Mouse (Mus musculus) skeletal muscle tissue, adult 2 months (tissue): ENCODE measurements around the gene Smarca4.
"Not testable (repeated sequence)": the region's sequence is repeated elsewhere in the genome, so short reads cannot be mapped to it uniquely, and the experiment has no call there.

Experiments
- DNase-seq: peaks from one replicate; pipeline ENCODE4 v3.0.0-alpha.2; 2012; ENCODE audit warnings: low read depth, low spot score

Gene Smarca4

DNA sequence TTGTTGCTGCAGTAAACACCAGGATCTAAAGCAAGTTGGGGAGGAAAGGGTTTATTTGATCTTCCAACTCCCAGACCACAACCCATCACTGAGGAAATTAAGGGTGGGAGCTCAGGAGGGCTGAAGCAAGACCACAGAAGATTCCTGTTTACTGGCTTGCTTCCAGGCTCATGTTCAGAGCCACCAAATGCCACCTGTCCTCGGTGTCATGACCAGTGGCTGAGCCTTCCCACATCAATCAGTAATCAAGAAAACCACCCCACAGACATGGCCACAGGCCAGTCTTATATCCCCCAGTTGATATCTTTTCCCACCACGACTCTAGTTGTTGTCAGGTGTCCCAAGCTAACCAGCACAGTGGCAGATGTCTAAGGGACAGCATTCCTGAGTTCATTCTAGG is 37.3 kb downstream of the Smarca4 start:
- no peak for DNase-seq

DNA sequence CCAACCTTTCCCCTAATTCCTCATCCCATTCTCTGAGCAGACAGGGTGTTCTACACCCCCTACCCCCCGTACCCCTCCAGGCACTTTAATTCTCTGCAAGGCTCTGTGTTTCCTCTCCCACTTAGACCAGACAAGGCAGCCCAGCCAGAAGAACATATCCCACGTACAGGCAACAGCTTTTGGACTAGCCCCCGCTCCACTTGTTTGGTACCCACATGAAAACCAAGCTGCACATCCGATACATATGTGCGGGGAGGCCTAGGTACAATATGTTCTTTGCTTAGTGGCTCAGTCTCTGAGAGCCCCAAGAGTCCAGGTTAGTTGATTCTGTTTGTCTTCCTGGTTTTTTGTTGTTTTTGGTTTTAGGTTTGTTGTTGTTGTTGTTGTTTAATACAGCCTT is 46.1 kb downstream of the Smarca4 start:
- DNase-seq, result no peak

DNA sequence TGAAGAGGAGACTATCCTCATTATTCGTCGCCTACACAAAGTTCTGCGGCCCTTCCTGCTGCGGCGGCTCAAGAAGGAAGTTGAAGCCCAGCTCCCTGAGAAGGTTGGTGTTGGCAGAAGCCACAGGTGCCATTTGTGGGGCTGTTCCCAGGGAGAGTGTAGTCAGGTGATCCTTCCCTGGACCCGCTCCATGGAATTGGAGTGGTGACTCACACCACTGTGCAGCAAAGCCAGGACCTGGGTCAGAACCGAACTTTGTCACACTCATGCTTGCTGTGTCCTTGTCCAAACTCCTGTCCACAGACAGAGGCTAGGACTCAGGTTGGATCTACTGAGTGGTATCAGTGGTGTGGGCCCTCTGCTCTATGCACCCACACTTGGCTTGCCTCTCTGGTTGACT is 53.0 kb downstream of the Smarca4 start:
- no peak for DNase-seq

DNA sequence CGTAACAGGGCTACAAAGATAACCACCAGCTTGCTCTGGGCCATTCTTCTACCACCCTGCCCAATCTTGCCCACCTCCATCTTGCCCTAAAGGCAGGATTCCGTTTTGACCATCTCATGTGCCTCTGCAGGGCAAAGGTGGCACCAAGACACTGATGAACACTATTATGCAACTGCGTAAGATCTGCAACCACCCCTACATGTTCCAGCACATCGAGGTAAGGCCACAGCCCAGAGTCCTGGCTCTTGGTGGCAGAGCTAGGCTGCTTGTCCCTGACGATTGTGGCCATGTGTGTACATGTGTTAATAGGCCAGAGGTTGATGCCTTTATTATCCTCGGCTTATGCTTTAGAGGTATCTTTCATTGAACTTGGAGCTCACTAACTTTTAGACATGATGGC is 54.4 kb downstream of the Smarca4 start:
- no peak for DNase-seq

DNA sequence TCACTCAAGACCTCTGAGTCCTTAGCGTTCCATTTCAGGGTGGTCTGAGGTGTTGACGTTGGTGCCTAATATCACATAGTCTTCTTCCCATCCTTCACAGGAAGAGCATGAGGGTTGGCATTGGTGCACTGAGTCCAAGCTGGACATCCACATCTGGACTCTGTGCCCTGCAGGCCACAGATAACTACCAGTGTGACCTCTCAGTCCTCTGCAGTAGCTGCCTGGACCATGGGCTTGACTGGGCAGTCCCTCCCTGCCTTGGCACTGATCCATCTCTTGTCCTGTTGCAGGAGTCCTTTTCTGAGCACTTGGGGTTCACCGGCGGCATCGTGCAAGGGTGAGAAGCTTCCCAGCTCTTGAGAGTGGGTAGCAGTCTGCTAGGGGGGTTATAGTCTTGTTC is 55.8 kb downstream of the Smarca4 start:
- no peak for DNase-seq

DNA sequence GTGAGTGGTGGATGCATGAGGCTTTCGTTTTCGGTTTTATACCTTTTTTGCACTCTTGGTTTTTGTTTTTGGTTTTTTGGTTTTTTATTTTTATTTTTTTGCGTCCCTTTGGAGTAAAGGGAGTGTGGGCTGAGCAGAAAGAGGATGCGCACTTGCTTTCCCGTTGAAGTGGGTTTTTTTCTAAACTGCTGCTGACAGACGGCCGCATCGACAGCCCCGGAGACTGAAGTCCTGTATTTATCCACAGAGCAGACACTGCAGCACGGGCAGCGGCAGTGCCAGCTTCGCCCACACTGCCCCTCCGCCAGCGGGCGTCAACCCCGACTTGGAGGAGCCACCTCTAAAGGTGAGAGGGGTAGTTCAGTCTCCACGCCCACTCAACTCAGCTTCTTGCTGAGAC is 61.7 kb downstream of the Smarca4 start:
- no peak for DNase-seq

DNA sequence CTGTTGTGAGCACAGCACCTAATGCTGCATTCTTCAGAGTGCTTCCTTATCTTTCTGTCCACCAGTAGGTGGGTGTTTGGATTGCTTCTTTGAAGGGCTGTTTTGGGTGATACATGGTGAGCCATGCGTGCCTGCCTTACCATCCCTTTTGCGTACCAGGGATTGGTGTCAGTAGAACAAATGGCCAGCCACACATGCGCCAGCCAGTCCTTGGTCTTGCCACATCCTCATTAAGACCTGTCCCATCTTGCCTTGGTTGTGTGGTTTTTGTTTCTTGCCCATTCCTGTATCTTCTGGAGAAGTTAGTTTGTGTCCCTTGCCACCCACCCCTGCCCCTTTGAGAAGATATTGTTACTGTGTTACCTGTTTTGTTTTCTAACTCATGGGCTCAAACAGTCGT is 64.5 kb downstream of the Smarca4 start:
- DNase-seq, result no peak

DNA sequence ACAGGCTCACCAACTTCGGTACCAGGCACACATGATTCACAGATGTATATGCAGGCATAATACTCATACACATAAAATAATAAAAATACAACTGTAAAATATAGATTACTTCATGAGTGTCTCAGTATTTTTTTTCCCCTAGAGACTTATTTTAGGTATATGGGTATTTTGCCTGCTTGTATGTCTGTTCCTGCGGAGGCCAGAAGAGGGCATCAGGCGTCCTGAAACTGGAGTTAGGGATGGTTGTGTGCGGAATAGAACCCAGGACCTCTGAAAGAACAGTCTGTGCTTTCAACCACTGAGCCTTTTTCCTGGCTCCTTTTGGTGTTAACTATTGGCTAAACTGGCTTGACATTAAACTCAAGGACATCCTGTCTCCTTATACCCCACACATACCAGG is 66.9 kb downstream of the Smarca4 start:
- no peak for DNase-seq

DNA sequence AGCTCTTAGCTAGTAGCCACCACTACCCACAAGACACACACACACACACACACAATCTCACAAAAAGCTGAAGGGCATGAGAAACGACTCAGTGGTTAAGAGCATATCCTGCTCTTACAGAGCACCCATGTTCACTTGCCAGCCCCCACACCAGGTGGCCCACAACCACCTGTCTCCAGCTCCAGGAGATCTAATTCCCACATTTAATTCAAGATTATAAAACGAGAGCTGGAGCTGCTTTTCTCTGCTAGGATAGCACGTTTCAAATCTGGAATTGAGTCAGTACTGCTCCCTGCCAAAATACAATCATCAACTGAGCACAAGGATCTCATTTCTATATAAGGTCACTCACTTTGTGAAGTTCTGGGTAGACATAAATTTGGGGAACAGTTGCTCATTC is 67.9 kb downstream of the Smarca4 start:
- no peak for DNase-seq

DNA sequence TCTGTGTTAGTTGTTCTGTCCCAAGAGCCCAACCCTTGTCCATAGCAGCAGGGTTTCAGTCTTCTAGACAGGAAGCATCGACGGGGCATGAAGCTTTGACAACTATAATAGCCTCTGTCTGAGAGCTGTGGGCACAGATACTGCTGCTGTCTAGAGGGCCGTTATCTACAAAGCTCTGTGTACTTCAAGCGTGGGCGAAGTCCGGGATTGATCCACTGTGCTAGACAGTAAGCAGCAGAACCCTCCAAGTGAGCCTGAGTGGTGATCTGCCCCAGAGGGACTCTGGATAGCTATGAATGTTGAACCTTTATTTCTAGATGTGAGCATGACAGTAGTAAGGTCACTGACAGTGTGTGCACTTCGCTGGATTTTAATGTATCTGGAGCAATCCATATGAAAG is 72.6 kb downstream of the Smarca4 start:
- DNase-seq, result no peak

DNA sequence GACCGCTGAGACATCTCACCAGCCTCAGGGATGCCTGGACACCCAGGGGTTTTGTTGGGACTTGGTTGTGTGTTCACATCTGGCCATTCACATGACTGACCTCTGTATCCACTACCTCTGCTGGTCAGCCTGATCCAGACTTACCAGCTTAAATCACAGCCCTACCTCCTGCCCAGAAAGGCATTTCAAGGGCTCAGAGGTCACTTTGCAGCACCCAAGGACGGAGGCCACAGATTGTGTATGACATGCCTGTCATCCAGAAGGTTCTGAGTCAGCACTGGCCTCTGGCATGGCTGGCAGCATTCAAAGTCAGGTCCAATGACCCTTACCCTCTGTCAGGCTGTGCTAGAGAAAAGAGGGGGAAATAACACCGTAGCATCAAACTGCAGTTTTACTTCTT is 74.1 kb downstream of the Smarca4 start:
- no peak for DNase-seq

DNA sequence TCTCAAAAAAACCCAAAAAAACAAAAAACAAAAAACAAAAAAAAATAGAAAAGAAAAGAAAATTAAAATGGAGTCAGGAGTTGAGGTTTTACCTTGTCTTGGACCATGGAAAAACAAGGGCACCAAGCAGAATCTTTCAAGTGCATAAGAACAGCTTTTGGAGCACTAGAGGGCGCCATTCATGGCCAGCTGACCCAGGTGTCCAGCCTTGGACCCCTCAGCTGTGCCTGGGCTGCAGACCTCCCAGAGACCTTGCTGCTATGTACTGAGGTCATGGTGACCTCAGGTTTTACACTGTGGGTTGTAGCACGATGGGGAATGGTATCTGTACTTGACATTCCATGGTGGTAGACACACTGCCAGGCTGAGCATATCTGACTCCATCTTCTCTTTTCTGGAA is 75.9 kb downstream of the Smarca4 start:
- DNase-seq, result no peak

DNA sequence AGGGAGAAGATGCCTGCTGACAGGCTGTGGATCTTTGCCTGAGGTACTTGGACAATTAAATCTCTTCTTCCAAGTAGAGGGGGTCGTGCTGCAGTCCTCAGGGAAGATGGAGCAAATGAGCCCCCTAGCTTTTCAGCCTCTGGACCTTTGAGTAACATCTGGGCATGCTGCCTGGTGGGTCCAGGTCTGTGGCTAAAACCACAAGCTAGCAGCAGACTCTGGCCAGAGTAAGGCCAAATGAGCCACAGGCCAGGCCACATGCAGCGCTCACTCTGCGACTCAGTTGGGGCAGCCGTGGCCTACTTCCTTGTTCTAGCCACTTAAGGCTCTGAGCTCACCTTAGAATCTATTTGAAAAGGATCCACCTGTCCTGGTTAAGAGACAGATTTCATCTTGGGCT is 76.5 kb downstream of the Smarca4 start:
- DNase-seq, result no peak

DNA sequence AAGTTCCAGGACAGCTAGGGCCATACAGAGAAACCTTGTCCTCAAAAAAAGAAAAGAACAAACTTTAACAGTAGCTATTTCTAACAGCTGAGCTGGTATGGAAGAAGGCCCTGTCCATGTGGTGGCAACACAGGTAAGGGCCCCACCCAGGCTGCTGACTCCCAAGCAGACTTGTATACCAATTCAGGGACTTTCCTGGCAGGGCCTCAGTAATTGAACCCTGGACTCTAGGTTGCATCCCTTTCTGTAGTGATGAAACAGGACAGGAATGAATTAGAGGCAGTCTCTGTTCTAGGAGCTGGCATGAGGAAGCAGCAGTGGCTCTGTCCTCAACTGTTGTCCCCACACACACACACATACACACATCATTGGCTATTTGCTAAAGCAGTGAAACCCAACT is 78.1 kb downstream of the Smarca4 start:
- DNase-seq, result no peak

DNA sequence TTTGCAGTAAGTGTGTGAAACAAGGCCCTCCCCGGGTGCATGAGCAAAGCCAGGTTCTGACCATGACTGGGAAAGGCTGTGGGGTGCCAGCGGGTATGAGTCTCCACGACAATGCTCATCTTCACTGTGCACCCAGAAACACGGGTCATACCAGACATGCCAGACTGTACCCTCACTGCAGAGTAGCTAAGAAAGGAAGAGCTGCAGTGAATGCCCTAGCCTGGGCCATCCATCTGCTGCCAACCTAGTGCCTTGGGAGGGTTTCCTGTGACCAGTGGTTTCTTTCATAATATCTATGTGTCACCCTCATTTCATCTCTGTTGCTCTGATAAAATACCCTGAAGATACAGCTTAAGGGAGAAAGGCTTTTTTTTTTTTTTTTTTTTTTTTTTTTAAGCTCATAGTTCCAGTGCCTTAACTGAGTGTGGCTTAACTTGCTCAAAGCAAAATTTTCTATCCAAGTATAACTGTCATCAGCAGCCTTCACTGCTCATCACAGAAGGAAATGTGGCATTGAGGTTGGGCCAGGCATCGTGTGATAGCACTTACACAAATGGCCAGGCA is 79.3 kb downstream of the Smarca4 start:
- no peak for DNase-seq

DNA sequence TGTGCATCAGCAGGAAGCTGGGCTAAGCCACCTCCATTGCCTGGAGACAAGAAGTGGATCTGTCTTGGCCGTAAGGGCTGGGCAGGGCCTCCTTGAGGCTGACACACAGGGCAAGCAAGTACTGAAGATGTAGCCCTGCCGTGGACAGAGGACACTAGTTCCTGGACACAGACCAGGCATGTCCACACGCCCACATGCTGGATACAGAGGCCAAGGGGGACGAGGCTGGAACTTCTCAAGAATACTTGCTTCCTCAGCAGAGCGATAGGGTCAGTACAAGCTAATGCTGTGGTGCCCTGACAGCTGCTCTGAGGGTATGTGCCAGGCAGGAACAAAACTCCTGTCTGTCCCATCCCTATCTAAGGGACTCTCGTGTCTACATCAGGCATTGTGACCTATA is 81.2 kb downstream of the Smarca4 start:
- peak; percentile 25 for DNase-seq

DNA sequence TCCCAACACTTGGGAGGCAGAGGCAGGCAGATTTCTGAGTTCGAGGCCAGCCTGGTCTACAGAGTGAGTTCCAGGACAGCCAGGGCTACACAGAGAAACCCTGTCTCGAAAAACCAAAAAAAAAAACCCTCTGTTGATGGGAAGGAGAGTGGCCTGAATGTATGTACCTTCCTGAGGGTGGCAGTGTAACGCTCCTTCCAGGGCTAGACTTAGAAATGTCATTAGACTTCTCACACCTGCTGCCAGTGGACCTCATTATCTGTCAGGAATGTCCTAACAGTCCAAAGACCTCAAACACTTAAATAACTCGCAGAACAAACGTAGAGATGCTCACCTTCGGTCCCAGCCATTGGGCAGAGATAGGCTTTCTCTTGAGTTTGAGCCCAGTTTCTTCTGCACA is 83.3 kb downstream of the Smarca4 start:
- not testable (repeated sequence) for DNase-seq

DNA sequence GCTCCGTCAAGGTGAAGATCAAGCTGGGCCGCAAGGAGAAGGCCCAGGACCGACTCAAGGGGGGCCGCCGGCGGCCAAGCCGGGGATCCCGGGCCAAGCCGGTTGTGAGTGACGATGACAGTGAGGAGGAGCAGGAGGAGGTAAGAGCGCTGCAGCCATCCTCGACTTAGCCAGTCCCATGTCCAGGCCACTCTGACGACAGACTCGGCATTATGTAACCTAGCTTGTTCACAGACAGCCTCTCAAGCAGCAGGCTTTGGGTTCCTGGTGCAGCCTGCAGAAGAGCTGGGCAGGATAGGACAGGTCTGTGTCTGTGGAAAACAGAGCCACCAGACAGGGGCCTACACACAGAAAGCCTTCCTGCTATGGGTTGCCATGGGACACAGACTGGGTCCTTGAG is 85.1 kb downstream of the Smarca4 start:
- no peak for DNase-seq

DNA sequence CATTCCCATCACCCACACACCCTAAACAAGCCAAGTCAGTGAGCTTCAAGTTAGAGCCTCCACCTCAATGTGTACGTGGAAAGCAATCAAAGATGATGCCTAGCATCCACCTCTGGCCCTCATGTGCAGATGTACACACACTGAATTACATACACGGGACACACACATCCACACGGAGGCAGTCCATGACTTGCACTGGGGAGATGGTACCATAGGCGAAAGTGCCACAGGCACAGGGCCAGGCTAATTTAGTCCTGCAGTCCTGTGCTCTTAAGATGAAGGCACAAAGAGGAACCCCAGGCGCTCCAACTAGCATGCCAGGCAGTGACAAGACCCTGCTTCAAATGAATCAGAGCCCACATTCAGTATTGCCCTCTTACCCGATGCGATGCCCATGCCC is 87.5 kb downstream of the Smarca4 start:
- DNase-seq, result no peak

DNA sequence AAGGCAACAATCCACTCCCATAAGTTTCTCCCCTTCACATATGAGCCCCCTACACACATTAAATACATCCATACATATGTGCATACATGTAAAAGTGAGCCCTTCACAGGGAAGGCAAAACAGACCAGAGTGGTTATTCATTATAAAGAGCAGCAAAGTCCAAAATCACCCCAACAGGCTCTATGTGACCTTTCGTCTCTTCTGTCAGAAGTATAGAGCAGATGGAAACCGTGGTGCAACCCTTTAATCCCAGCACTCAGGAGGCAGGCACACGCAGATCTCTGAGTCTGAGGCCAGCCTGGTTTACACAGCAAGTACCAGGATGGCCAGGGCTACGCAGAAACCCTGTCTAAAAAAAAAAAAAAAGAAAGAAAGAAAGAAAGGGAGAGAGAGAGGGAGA is 90.1 kb downstream of the Smarca4 start:
- no peak for DNase-seq

DNA sequence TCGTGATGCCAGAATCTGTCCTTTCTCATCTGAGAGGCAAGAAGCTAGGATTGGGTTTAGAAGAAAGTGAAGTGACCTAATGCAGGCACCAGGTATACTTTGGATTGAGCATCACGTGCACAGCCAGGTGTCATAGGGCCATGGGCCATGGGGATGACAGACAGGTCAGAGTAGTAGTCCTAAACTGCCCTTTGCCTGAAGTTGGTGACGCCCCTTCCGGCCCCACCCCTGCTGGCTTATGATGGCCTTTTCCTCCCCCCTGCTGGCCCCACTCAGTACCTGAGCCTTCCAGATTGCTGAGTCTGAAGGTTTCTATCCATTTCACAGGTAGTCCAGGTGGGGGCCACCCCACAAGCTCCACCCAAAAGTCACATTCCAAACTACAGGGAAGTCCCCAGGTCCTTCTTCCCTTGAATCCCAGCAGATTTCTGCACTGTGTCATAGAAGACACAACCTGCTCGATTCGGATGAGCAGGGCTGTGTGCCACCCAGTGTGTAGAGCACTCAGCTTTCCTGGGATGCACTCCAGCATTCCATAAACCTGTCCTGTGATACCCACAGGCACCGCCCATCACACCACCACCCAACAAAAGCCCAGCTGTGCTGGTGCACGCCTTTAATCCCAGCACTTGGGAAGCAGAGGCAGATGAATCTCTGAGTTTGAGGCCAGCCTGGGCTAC is 90.8 kb downstream of the Smarca4 start:
- DNase-seq, result no peak

DNA sequence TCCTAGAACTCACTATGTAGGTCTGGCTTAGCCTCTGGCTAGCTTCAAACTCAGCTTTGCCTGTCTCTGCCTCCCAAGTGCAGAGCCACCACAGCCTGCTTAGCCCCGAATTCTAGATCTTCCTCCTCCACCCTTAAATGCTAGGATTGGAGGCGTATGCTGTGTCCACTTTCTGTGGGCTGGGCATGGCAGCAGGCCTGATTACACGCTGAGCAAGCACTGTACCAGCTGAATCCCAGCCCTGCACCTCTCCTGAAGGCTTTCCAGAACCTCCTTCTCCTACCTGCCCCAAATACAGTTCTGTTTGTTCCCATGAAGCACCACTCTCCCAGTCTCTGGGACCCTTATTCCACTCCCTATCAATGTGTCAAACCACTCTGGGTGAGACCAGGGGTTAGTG is 93.4 kb downstream of the Smarca4 start:
- no peak for DNase-seq

DNA sequence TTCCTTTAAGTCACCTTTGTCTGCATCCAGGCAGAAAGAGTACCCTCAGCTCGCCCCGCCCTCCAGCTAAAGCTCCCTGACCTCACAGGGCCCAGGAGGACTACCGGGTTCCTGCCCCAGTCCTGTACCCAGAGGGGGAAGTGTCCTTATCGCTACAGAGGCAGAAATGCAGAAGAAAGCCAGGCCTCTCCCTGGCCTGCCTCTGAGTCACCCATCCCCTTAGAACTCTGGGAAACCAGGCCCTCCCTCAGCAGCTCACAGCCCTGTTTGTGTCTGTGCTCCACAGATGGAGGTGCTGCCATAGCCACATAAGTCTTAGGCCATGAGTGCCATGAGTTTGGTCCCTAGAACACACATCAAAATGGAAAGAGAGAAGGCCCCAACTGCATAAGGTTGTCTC is 99.3 kb downstream of the Smarca4 start:
- DNase-seq, result peak; percentile 32

DNA sequence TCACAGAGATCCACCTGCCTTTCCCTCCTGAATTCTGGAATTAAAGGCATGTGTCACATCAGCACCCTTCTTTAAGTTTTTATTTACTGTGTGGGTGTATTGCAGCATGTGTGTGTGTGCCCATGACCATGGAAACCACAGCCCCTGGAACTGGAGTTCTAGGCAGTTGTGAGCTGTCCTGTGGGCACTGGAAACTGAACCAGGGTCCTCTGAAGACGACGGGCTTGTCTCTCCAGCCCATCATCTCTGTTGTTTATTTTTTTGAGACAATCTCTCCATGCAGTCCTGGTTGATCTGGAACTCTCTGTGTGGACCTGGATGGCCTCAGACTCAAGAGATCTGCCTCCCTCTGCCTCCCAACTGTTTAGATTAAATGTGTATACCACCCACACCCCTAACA is 101.0 kb downstream of the Smarca4 start:
- DNase-seq, result no peak
